Comparison of ENCODE assay signal across 8 mouse cellular contexts in genomic region chr11:82764438-82764924, GRCm38 (mm10). TPM values are rescaled to one million over a fixed set of nuclear protein-coding genes. Genes with fewer than 3 reads are reported as not detected.
A peak's percentile ranks its signal among the peaks of the same experiment; 100 is the strongest.
DNase-seq lines count a peak whose midpoint lies in the region; ATAC-seq and TF ChIP-seq lines count a peak whose summit lies in the region.

No protein-coding gene starts in this region.

- no peak for TF ChIP-seq CTCF in bone marrow, adult 2 months (IDR thresholded peaks at IDR 0.05; ENCODE audit: control insufficient read depth, insufficient read depth, low read length)

- intact Hi-C loops in left cerebral cortex, postnatal 25 days (cut with DNase I), result loop anchor here (1.0 to 5.0 kb wide), 4 partner anchors 17 to 527 kb away; partner anchors contain the start of gene Lig3

- H3K4me3 ChIP-seq in heart, embryonic 15.5 days, result peak overlapping the region; percentile 99
- H3K4me3 ChIP-seq in bone marrow, adult 2 months (replicated peaks; ENCODE audit: control insufficient read depth, low read depth, low read length), result peak overlapping the region; percentile 91
- peak overlapping the region; percentile 83 for H3K4me3 ChIP-seq in hindbrain, embryonic 16.5 days (ENCODE audit: low read length)
- peak overlapping the region; percentile 98 for H3K4me3 ChIP-seq in midbrain, embryonic 13.5 days (replicated peaks)

- WGBS in heart, embryonic 15.5 days, result under 1% methylated on average over 28 of the region's 28 CpGs
- WGBS in bone marrow, adult 2 months, result under 1% methylated on average over 28 of the region's 28 CpGs
- WGBS in hindbrain, embryonic 16.5 days, result under 1% methylated on average over 28 of the region's 28 CpGs
- WGBS in midbrain, embryonic 13.5 days, result under 1% methylated on average over 28 of the region's 28 CpGs

- DNase-seq in heart, adult 11 months, result no peak
- DNase-seq in left cerebral cortex, postnatal 25 days (ENCODE audit: low spot score in 2 of 2), result no peak
- no peak for DNase-seq in cerebellum, postnatal 10 days
- no peak for DNase-seq in kidney, adult 18-20 months

- no peaks in the 10 kb centered on the region for H3K36me3 ChIP-seq in heart, embryonic 15.5 days
- no peaks in the 10 kb centered on the region for H3K36me3 ChIP-seq in hindbrain, embryonic 16.5 days (ENCODE audit: control insufficient read depth, insufficient read depth, low read length)
- peaks cover 10% of the 10 kb centered on the region for H3K36me3 ChIP-seq in midbrain, embryonic 13.5 days

- H3K4me2 ChIP-seq in heart, embryonic 15.5 days, result peak overlapping the region; percentile 73
- H3K4me2 ChIP-seq in hindbrain, embryonic 16.5 days (ENCODE audit: low read length), result peak overlapping the region; percentile 99
- peak overlapping the region; percentile 83 for H3K4me2 ChIP-seq in midbrain, embryonic 13.5 days (replicated peaks)

- H3K27ac ChIP-seq in heart, embryonic 15.5 days, result peak overlapping the region; percentile 96
- peak overlapping the region; percentile 73 for H3K27ac ChIP-seq in bone marrow, adult 2 months (ENCODE audit: control insufficient read depth, insufficient read depth, low read depth, low read length, poor library complexity)
- peak overlapping the region; percentile 94 for H3K27ac ChIP-seq in hindbrain, embryonic 16.5 days (ENCODE audit: low read depth, low read length)
- H3K27ac ChIP-seq in midbrain, embryonic 13.5 days, result peak overlapping the region; percentile 90

- TF ChIP-seq POLR2A in bone marrow, adult 2 months (IDR thresholded peaks at IDR 0.05; ENCODE audit: borderline replicate concordance, control insufficient read depth, low read depth, low read length), result no peak

- H3K27me3 ChIP-seq in heart, embryonic 15.5 days, result peaks cover 6% of the 10 kb centered on the region; the same call in 1 of the 2 replicates
- no peaks in the 10 kb centered on the region for H3K27me3 ChIP-seq in hindbrain, embryonic 16.5 days (replicated peaks; ENCODE audit: control insufficient read depth, insufficient read depth, low read length)
- H3K27me3 ChIP-seq in midbrain, embryonic 13.5 days, result peaks cover 3% of the 10 kb centered on the region; the same call in 1 of the 2 replicates

- peak overlapping the region; percentile 88 for H3K9ac ChIP-seq in heart, embryonic 15.5 days
- H3K9ac ChIP-seq in hindbrain, embryonic 16.5 days (ENCODE audit: low read depth, low read length), result peak overlapping the region; percentile 87
- peak overlapping the region; percentile 95 for H3K9ac ChIP-seq in midbrain, embryonic 13.5 days (replicated peaks)

- H3K4me1 ChIP-seq in heart, embryonic 15.5 days (replicated peaks), result peaks cover 19% of the 10 kb centered on the region
- peaks cover 1% of the 10 kb centered on the region; the same call in 1 of the 2 replicates for H3K4me1 ChIP-seq in bone marrow, adult 2 months (ENCODE audit: control insufficient read depth, insufficient read depth, low read length)
- peaks cover 20% of the 10 kb centered on the region for H3K4me1 ChIP-seq in hindbrain, embryonic 16.5 days (ENCODE audit: control insufficient read depth, insufficient read depth, low read depth, low read length)
- H3K4me1 ChIP-seq in midbrain, embryonic 13.5 days (replicated peaks), result peaks cover 28% of the 10 kb centered on the region

- H3K9me3 ChIP-seq in heart, embryonic 15.5 days (replicated peaks), result no peaks in the 10 kb centered on the region
- H3K9me3 ChIP-seq in hindbrain, embryonic 16.5 days (ENCODE audit: control insufficient read depth, low read length), result no peaks in the 10 kb centered on the region
- no peaks in the 10 kb centered on the region for H3K9me3 ChIP-seq in midbrain, embryonic 13.5 days

- peak; percentile 72 for ATAC-seq in heart, embryonic 15.5 days (replicated peaks; ENCODE audit: insufficient number of reproducible peaks, insufficient read depth, low FRiP score, low read depth)
- ATAC-seq in hindbrain, embryonic 16.5 days, result peak; percentile 85
- peak; percentile 85 for ATAC-seq in midbrain, embryonic 13.5 days

RNA-seq across cellular contexts. Expression of gene Zfp830, which starts 0.3 kb away (rescaled TPM):
- 27.5 TPM in 2 replicates for polyA plus RNA-seq in heart, embryonic 15.5 days (2015; fragmentation: Nextera tagmentation; extraction: Ambion mirVana)
- polyA plus RNA-seq in bone marrow, adult 2 months (2011; ENCODE audit: insufficient read depth, insufficient read length, low replicate concordance, missing spikeins), result 22.2 and 26.4 TPM in 2 replicates
- 27.5 and 27.9 TPM in 2 replicates for polyA plus RNA-seq in hindbrain, embryonic 16.5 days (2015; fragmentation: Nextera tagmentation; extraction: Ambion mirVana)
- polyA plus RNA-seq in midbrain, embryonic 13.5 days (2015; fragmentation: Nextera tagmentation; extraction: Ambion mirVana), result 31.3 and 33.0 TPM in 2 replicates
- 10 to 100 TPM; 15.5 to 17.3 TPM for total RNA-seq in left cerebral cortex, postnatal 25 days (2021)

RNA-seq across cellular contexts. Expression of gene Cct6b, which starts 0.4 kb away (rescaled TPM):
- polyA plus RNA-seq in heart, embryonic 15.5 days (2015; fragmentation: Nextera tagmentation; extraction: Ambion mirVana), result 0.21 and 0.28 TPM in 2 replicates
- not detected in 2 replicates for polyA plus RNA-seq in bone marrow, adult 2 months (2011; ENCODE audit: insufficient read depth, insufficient read length, low replicate concordance, missing spikeins)
- 0.20 and 0.49 TPM in 2 replicates for polyA plus RNA-seq in hindbrain, embryonic 16.5 days (2015; fragmentation: Nextera tagmentation; extraction: Ambion mirVana)
- polyA plus RNA-seq in midbrain, embryonic 13.5 days (2015; fragmentation: Nextera tagmentation; extraction: Ambion mirVana), result 0.24 and 0.40 TPM in 2 replicates
- total RNA-seq in left cerebral cortex, postnatal 25 days (2021), result under 1 TPM in 1 of 2 experiments, not detected in 1; 0.25 TPM

RNA-seq across cellular contexts. Expression of gene Lig3, which starts 16.4 kb away (rescaled TPM):
- polyA plus RNA-seq in heart, embryonic 15.5 days (2015; fragmentation: Nextera tagmentation; extraction: Ambion mirVana), result 14.6 and 19.4 TPM in 2 replicates
- 6.4 and 17.6 TPM in 2 replicates for polyA plus RNA-seq in bone marrow, adult 2 months (2011; ENCODE audit: insufficient read depth, insufficient read length, low replicate concordance, missing spikeins)
- 20.9 and 22.1 TPM in 2 replicates for polyA plus RNA-seq in hindbrain, embryonic 16.5 days (2015; fragmentation: Nextera tagmentation; extraction: Ambion mirVana)
- 31.8 and 36.0 TPM in 2 replicates for polyA plus RNA-seq in midbrain, embryonic 13.5 days (2015; fragmentation: Nextera tagmentation; extraction: Ambion mirVana)
- 10 to 100 TPM; 23.1 to 26.4 TPM for total RNA-seq in left cerebral cortex, postnatal 25 days (2021)
